Mouse (Mus musculus) mature B cell (primary cell): ENCODE measurements around the gene Rhox11.
"Not testable (repeated sequence)": the region's sequence is repeated elsewhere in the genome, so short reads cannot be mapped to it uniquely, and the experiment has no call there.

Source experiments
- in situ Hi-C: fragments of 300-500 bp; cut with MboI; formaldehyde crosslinking; loops from 2 replicates; pipeline ENCODE4 v1.14.3; 2019

The Rhox11 gene

GRCm38 (mm10) chrX:38085041-38085440, at the start of gene Rhox11:
Gene Rhox11, minus strand, starts transcription at chrX:38085141.
- in situ Hi-C loops, result no loop called here

GRCm38 (mm10) chrX:38121478-38121877, 36.5 kb upstream of the Rhox11 start:
- in situ Hi-C loops, result no loop called here

DNA sequence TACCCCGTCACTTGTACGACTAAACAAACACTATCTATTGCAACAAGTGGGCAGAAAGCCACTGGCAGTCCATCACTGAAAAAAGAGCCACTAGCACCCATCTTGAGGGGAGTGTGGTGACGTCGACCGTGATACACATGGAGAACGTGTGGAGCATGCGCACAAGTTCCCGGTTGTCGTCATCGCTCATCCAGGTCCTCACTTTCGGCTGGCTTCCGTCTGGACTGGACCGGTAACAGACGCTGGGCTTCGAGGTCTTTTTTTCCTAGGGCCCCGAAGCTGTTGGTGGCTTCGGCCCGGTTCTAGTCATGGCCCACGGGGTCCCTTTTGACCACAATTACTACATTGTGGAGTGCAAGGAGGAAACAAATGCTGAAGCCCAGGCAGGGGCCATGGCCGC, 36.0 kb upstream of the Rhox11 start, which contains the start of gene Rhox13:
Gene Rhox13 (plus strand): TSS at position 238 of the 400 bp plus-strand sequence.
- in situ Hi-C loops, result no loop called here

GRCm38 (mm10) chrX:38110807-38111206, 25.9 kb upstream of the Rhox11 start, which contains the start of gene Rhox12:
Gene Rhox12, minus strand, starts transcription at chrX:38110907.
- in situ Hi-C loops, result no loop called here

DNA sequence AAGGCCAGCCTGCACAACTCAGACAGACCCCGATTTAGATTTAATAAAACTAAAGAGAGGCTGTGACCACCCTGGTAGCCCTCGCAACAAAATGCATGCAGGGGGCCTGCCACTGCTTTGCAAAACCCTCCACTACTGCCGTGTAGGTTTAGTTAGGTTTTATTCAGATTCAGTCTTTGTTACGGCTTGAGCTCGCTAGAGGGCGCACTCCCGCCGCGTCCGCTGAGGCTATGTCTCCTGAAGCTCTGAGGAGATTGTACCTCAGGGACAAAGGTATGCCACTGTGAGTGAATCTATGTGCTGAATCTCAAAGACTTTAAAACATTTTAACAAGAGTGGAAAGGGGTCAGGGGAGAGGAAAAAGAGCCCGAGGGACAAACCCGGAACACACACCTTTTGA, 715 bp downstream of the Rhox11 start:
- in situ Hi-C loops, result no loop called here

GRCm38 (mm10) chrX:38066175-38066574, 18.8 kb downstream of the Rhox11 start, which contains the start of gene Rhox10:
Gene Rhox10, plus strand, starts transcription at chrX:38066475.
- in situ Hi-C loops, result no loop called here

DNA sequence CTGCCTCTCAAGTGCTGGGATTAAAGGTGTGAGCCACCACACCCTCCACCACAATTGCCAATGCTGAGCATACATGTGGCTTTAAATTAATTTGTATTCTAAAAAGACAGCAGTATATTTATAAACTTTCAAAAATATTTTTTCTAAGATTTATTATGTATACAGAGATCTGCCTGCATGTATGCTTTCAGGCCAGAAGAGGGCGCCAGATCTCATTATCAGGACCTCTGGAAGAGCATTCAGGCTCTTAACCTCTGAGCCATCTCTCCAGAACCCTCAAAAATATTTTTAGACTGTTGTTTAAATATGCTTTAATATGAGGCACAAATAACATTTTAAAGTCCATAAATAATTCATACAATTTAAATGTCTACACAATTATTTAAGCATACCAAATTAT, 23.4 kb downstream of the Rhox11 start:
- in situ Hi-C loops, result no loop called here

DNA sequence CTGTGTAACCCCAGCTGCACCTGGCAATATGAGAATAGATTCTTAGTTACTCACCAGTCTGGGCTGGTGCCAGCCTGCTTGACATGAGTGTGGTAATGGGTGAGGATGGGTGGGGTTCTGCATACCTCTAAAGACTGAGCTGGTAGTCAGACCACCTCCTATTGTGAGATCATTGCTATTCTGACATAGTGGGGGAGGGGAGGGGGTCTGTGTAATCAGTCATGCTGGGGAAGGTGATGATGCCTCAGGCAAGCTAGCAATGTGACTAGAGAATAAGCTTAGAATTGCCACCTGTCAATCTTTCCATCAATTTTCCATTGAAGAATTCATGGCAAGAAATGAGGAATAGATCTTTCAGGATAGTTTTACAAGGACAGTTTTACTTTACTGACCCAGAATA, 41.9 kb downstream of the Rhox11 start, which contains the start of gene Btg1-ps2:
Gene Btg1-ps2 (minus strand): TSS at position 101 of the 400 bp plus-strand sequence.
- in situ Hi-C loops, result not testable (repeated sequence)

DNA sequence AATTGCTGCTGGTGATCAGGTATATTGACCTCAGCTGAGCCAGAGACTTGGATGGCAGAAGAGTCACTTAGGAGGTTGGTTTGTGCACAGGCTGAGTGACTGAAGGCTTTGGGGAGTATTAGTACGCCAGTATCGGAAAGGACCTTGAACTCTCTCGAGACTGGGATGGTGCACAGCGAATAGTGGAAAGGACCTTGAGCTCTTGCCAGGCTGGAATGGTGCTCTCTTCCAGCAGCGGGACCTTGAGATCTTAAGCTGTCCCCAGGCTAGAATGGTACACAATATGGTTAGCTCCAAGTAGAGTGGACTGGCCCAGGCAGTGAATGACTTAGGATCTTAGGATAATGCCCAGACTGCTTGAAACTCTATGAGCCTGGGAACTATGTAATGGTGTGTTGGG, 45.3 kb downstream of the Rhox11 start:
- in situ Hi-C loops, result no loop called here

GRCm38 (mm10) chrX:38033841-38034240, 51.1 kb downstream of the Rhox11 start:
- in situ Hi-C loops, result no loop called here
